ENCODE assay signal across 15 mouse cellular contexts in genomic region chr13:54980957-54981356, GRCm38 (mm10). TPM values are rescaled to one million over a fixed set of nuclear protein-coding genes. Genes with fewer than 3 reads are reported as not detected.
DNase-seq lines count a peak whose midpoint lies in the region; ATAC-seq and TF ChIP-seq lines count a peak whose summit lies in the region.
"Had no signal": no experiment of that assay in that cellular context is flagged by ENCODE, and none has a peak within 500 bp of the region (broad histone marks: within the 10 kb centered on the region; RNA-seq: fewer than 3 reads in every experiment).

No protein-coding gene starts in this region.

- no peaks in the 10 kb centered on the region for H3K36me3 ChIP-seq in forebrain, embryonic 15.5 days
- H3K36me3 ChIP-seq: limb, embryonic 12.5 days had no signal

- intact Hi-C loops in gastrocnemius, adult 2 months (cut with DNase I) = no loop called here

- peak; percentile 59 for DNase-seq in gastrocnemius, adult 2 months
- DNase-seq in gastrocnemius, postnatal 25 days = no peak
- peak; percentile 53 for DNase-seq in right cerebral cortex, postnatal 4 days
- no peak for DNase-seq in right cerebral cortex, postnatal 25 days
- DNase-seq in thymus, postnatal 0 days (ENCODE audit: low spot score) = no peak
- DNase-seq in urinary bladder, adult 18-20 months (ENCODE audit: low spot score in 2 of 2) = no peak
- DNase-seq: gastrocnemius, postnatal 10 days; kidney, adult 8-10 months; liver, postnatal 0 days; spleen, adult 18-20 months had no signal

- peaks cover 37% of the 10 kb centered on the region for H3K4me1 ChIP-seq in forebrain, embryonic 15.5 days

- H3K4me3 ChIP-seq in gastrocnemius, adult 2 months = no peak overlapping the region
- H3K4me3 ChIP-seq in forebrain, embryonic 15.5 days = no peak overlapping the region
- H3K4me3 ChIP-seq: limb, embryonic 12.5 days had no signal

- ATAC-seq in forebrain, embryonic 15.5 days (replicated peaks) = peak; percentile 60
- ATAC-seq: liver, postnatal 0 days; Patski had no signal

- no peak overlapping the region for H3K27ac ChIP-seq in gastrocnemius, adult 2 months
- peak overlapping the region; percentile 45; the same call in 1 of the 2 replicates for H3K27ac ChIP-seq in forebrain, embryonic 15.5 days (replicated peaks)
- H3K27ac ChIP-seq: limb, embryonic 12.5 days; macrophage had no signal

- no peak for TF ChIP-seq CTCF in gastrocnemius, adult 2 months (IDR thresholded peaks at IDR 0.05)

- H3K27me3 ChIP-seq in forebrain, embryonic 15.5 days = peaks cover 6% of the 10 kb centered on the region; the same call in 1 of the 2 replicates

- H3K9ac ChIP-seq in forebrain, embryonic 15.5 days (replicated peaks) = 0 out of 2 replicates have a peak overlapping the region, but pooled peaks have one; percentile 2
- H3K9ac ChIP-seq: limb, embryonic 12.5 days; liver, postnatal 0 days had no signal

- 23% methylated on average over 12 of the region's 12 CpGs for WGBS in forebrain, embryonic 15.5 days

- H3K4me2 ChIP-seq in forebrain, embryonic 15.5 days (replicated peaks) = no peak overlapping the region
- H3K4me2 ChIP-seq: heart, embryonic 11.5 days; limb, embryonic 12.5 days had no signal

- no peaks in the 10 kb centered on the region for H3K9me3 ChIP-seq in forebrain, embryonic 15.5 days
- H3K9me3 ChIP-seq: limb, embryonic 12.5 days had no signal

RNA-seq across cellular contexts. Expression of gene Unc5a, which starts 31.7 kb away (rescaled TPM):
- total RNA-seq in gastrocnemius, adult 2 months (2021) = 1 to 10 TPM; 7.5 to 7.9 TPM
- total RNA-seq in gastrocnemius, postnatal 25 days (2021) = 1 to 10 TPM; 8.7 to 9.0 TPM
- polyA plus RNA-seq in forebrain, embryonic 15.5 days (2015; fragmentation: Nextera tagmentation; extraction: Ambion mirVana) = 16.6 and 16.9 TPM in 2 replicates
- 0.75 and 1.2 TPM in 2 replicates for polyA plus RNA-seq in thymus, postnatal 0 days (2015; fragmentation: Nextera tagmentation; extraction: Ambion mirVana)
- polyA plus RNA-seq: Patski had no signal

RNA-seq across cellular contexts. Expression of gene Hk3, which starts 40.2 kb away (rescaled TPM):
- under 1 TPM; 0.23 to 0.25 TPM for total RNA-seq in gastrocnemius, adult 2 months (2021)
- under 1 TPM; 0.40 to 0.74 TPM for total RNA-seq in gastrocnemius, postnatal 25 days (2021)
- 0.73 and 1.2 TPM in 2 replicates for polyA plus RNA-seq in forebrain, embryonic 15.5 days (2015; fragmentation: Nextera tagmentation; extraction: Ambion mirVana)
- polyA plus RNA-seq in thymus, postnatal 0 days (2015; fragmentation: Nextera tagmentation; extraction: Ambion mirVana) = 0.81 and 0.96 TPM in 2 replicates
- polyA plus RNA-seq: Patski had no signal

Comparison
In these comparisons a context has a peak if more than half of its experiments do, and no peak if none do; other contexts are left out.
1. DNase-seq: peak in gastrocnemius, adult 2 months (single experiment) and right cerebral cortex, postnatal 4 days (single experiment); none in gastrocnemius, postnatal 25 days (single experiment), right cerebral cortex, postnatal 25 days (single experiment), thymus, postnatal 0 days (single experiment) and urinary bladder, adult 18-20 months (0 of 2).